Mouse (Mus musculus) urinary bladder, postnatal 4 days (tissue): ENCODE data around the gene D330045A20Rik.
"Not testable (repeated sequence)": the region's sequence is repeated elsewhere in the genome, so short reads cannot be mapped to it uniquely, and the experiment has no call there.

Source experiments
- DNase-seq, 2 experiments: peaks; one replicate each; pipeline ENCODE4 v3.0.0; 2021 to 2022; ENCODE audit warnings: low spot score in 2 of 2

The D330045A20Rik gene

GRCm38 (mm10) chrX:139578649-139579278 lies 98.6 kb downstream of the D330045A20Rik start:
- no peak for DNase-seq

DNA sequence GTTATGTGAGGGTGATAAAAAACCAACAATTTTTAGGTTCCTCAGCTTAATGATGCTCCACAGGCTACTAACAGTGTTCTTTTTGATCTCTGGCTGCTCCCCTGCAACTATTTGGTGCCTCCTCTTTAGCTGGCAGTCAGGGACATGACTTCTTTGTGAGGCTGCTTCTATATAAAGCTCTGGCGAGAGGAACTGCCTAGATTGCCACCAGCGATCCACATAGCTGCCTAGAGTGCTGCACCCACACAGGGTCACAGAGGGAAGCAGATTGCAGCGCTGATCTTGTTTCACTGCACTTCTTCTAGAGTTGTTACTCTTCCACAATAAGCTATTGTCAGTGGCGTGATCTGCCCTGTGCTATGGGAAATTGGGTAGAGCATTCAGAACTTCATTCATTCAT lies 103.4 kb downstream of the D330045A20Rik start:
- no peak for DNase-seq

- not testable (repeated sequence) for DNase-seq
These were observed 106.5 kb downstream of the D330045A20Rik start for GRCm38 (mm10) chrX:139586676-139587075.

DNA sequence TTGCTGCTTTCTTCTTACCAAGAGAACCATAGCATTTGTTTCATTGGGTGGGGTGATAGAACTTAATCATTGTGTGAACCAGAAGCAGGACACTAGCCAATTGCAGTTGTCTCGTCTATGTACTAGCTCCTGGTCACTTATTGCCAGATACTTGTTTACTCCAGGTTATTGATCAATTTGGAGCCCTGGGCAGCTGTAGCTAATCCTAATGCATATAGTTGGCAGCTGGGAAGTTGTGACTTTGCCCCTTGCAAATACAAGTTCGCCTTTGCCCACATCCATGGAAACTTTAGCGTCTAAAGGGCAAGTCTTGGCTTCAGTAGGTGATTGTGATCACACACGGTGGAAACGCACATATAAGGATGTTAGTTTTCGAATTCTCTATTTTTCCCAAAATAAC lies 116.2 kb downstream of the D330045A20Rik start:
- no peak for DNase-seq
